Mouse (Mus musculus) embryonic facial prominence, embryonic 12.5 days (tissue): ENCODE measurements around the gene Pou3f3. TPM values are rescaled to one million over a fixed set of nuclear protein-coding genes. Genes with fewer than 3 reads are reported as not detected.

Experiments
- ATAC-seq: fragments of 200-750 bp; cut with Nextera tagmentation; 2 replicates; pipeline ENCODE4 v1.8.0; 2017; ENCODE audit not compliant: insufficient number of reproducible peaks, insufficient read depth, low FRiP score, low TSS enrichment
- H3K27ac ChIP-seq: fragments of 300-500 bp; sonication (generic); 2 replicates; pipeline ENCODE4 v1.5.1; 2016; ENCODE audit warnings: mild to moderate bottlenecking
- H3K27me3 ChIP-seq: fragments of 300-500 bp; sonication (generic); 2 replicates; pipeline ENCODE4 v1.6.1; 2016; ENCODE audit warnings: mild to moderate bottlenecking, moderate library complexity
- H3K36me3 ChIP-seq: fragments of 300-500 bp; sonication (generic); 2 replicates; pipeline ENCODE4 v1.6.1; 2016; ENCODE audit warnings: mild to moderate bottlenecking
- H3K4me1 ChIP-seq: fragments of 300-500 bp; sonication (generic); 2 replicates; pipeline ENCODE4 v1.6.1; 2016
- H3K4me2 ChIP-seq: fragments of 300-500 bp; sonication (generic); replicated peaks from 2 replicates; pipeline ENCODE4 v1.6.1; 2016; ENCODE audit warnings: mild to moderate bottlenecking, moderate library complexity
- H3K4me3 ChIP-seq: fragments of 300-500 bp; sonication (generic); 2 replicates; pipeline ENCODE4 v1.5.1; 2016; ENCODE audit warnings: mild to moderate bottlenecking
- H3K9ac ChIP-seq: fragments of 300-500 bp; sonication (generic); 2 replicates; pipeline ENCODE4 v1.6.1; 2016; ENCODE audit warnings: mild to moderate bottlenecking, moderate library complexity
- H3K9me3 ChIP-seq: fragments of 300-500 bp; sonication (generic); 2 replicates; pipeline ENCODE4 v1.6.1; 2016; ENCODE audit warnings: mild to moderate bottlenecking, moderate library complexity
- WGBS: fragments of 180-500 bp; shearing (Covaris S2); methylation state at CpG from one replicate; pipeline ENCODE4 v1.1.7; 2016; 5-methylcytosine and 5-hydroxymethylcytosine counted together
- polyA plus RNA-seq: library from polyadenylated mRNA; unstranded; fragments of >200 nt; fragmentation: Nextera tagmentation; extraction: Ambion mirVana; gene quantifications from 2 replicates; pipeline ENCODE4 v1.2.1, GENCODE M21; 2016

The Pou3f3 gene
- polyA plus RNA-seq, 1 experiment from 2014 or later = 12.1 TPM

GRCm38 (mm10) chr1:42712311-42712690, 16.7 kb downstream of the Pou3f3 start:
- H3K9me3 ChIP-seq = no peaks in the 10 kb centered on the region
- ATAC-seq = no peak
- H3K27ac ChIP-seq = no peak overlapping the region
- H3K4me1 ChIP-seq = 0 out of 2 replicates have a peak, but pooled peaks cover 3% of the 10 kb centered on the region
- H3K4me2 ChIP-seq = peak overlapping the region; percentile 62
- H3K27me3 ChIP-seq = peaks cover 68% of the 10 kb centered on the region
- no peak overlapping the region for H3K9ac ChIP-seq
- 7% methylated on average over 4 of the region's 4 CpGs for WGBS
- no peaks in the 10 kb centered on the region for H3K36me3 ChIP-seq
- H3K4me3 ChIP-seq = peak overlapping the region; percentile 28

GRCm38 (mm10) chr1:42713104-42713932, 17.8 kb downstream of the Pou3f3 start:
- peak overlapping the region; percentile 58 for H3K9ac ChIP-seq
- H3K4me1 ChIP-seq = 0 out of 2 replicates have a peak, but pooled peaks cover 3% of the 10 kb centered on the region
- H3K9me3 ChIP-seq = no peaks in the 10 kb centered on the region
- under 1% methylated on average over 46 of the region's 46 CpGs for whole genome bisulfite sequencing
- peak overlapping the region; percentile 46; the same call in 1 of the 2 replicates for H3K27ac ChIP-seq
- ATAC-seq = 0 out of 2 replicates have a peak, but pooled peaks have one; percentile 5
- peak overlapping the region; percentile 43 for H3K4me3 ChIP-seq
- peaks cover 60% of the 10 kb centered on the region for H3K27me3 ChIP-seq
- H3K36me3 ChIP-seq = no peaks in the 10 kb centered on the region
- peak overlapping the region; percentile 62 for H3K4me2 ChIP-seq

DNA sequence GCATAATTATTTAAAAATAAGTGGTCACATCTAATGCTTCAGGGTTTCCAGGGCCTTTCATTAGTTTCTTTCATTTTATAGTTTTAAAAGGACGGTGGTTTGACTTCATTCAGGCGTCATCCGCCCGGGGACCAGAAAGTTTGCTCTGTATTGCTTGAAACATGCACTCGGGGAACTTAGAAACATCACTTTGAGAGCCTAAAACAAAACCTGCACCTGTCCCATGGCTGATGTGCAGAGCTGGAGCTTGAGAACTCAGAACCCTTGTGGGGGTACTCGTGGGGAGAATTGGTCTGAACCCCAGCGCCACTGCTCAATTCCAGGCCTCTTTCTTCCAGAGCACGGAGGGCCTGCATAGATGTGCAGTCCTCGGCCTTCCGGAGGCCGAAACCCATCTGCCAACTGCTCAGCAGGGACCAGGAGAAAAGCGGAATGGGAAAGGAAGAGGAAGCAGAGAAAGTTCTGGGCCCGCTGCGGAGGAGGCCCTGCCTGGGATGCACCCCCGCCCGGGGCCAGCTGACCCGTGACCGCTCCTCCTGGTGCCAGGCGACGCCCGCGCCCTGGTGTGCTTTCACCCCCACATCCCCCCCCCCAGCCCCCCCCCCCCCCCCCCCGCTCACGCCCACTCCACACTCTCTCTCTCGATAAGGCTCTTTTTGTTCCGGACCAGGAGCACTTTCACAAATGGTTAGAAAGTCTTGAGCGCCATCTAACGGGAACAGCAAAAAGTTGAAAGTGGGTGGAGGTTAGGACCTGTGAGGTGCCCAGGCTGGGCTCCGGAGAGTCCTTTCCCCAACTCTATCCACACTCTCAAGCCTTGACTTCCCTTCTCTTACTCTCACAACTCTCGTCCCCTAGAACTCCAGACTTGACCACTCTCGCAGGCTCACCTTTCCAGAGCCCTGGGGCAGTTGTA, 18.7 kb downstream of the Pou3f3 start:
- no peak for ATAC-seq
- Histone ChIP-seq H3K4me3 (peak overlapping the region; percentile 43), H3K27me3 (peaks cover 53% of the 10 kb centered on the region), H3K4me2 (peak overlapping the region; percentile 62), H3K4me1 (0 out of 2 replicates have a peak, but pooled peaks cover 3% of the 10 kb centered on the region), H3K9me3 (no peaks in the 10 kb centered on the region), H3K36me3 (no peaks in the 10 kb centered on the region), H3K27ac (no peak overlapping the region), H3K9ac (peak overlapping the region; percentile 58)
- WGBS = 1% methylated on average over 28 of the region's 31 CpGs

GRCm38 (mm10) chr1:42718549-42718948, 23.0 kb downstream of the Pou3f3 start:
- WGBS = 15% methylated on average over 5 of the region's 5 CpGs
- no peaks in the 10 kb centered on the region for H3K36me3 ChIP-seq
- peaks cover 28% of the 10 kb centered on the region for H3K27me3 ChIP-seq

GRCm38 (mm10) chr1:42721353-42721752, 25.8 kb downstream of the Pou3f3 start:
- Histone ChIP-seq H3K36me3 (no peaks in the 10 kb centered on the region), H3K27me3 (peaks cover 12% of the 10 kb centered on the region), H3K4me2 (no peak overlapping the region), H3K27ac (no peak overlapping the region), H3K4me1 (no peaks in the 10 kb centered on the region), H3K9ac (no peak overlapping the region), H3K9me3 (no peaks in the 10 kb centered on the region), H3K4me3 (no peak overlapping the region)
- WGBS = 72% methylated on average over 5 of the region's 5 CpGs
- no peak for ATAC-seq

More at GRCm38 (mm10) chr1:42718549-42718948, 23.0 kb downstream of the Pou3f3 start:
- H3K4me3 ChIP-seq = no peak overlapping the region
- no peak overlapping the region for H3K27ac ChIP-seq
- H3K9ac ChIP-seq = no peak overlapping the region
- no peak overlapping the region for H3K4me2 ChIP-seq
- H3K9me3 ChIP-seq = no peaks in the 10 kb centered on the region
- no peak for ATAC-seq
- H3K4me1 ChIP-seq = 0 out of 2 replicates have a peak, but pooled peaks cover 2% of the 10 kb centered on the region

DNA sequence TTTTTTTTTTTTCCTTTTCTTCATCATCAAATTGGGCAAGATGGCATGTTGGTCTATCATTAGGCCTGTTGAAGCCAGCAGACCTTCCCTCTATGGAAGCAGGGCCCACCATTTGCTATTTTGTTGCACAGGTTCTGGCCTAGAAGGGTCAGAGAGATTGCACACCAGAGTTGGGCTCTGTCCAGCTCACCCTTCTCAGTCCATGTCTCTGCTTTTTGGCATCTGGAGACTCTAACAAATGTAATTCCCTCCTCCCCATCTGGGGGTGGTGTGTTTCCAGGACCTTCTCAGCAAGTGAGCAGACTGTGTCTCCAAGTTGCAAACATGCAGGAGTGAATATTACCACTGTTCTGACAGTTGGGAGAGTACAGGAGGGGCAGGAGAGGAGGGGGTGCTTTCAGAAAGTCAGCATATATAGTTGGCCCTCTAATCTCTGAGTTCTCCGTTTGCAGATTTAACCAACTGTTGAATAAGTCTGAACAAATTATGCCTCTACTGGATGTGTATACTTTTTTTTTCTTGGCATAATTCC, 28.3 kb downstream of the Pou3f3 start:
- 77% methylated on average over 1 of the region's 1 CpGs for WGBS
- no peaks in the 10 kb centered on the region for H3K9me3 ChIP-seq
- peaks cover 8% of the 10 kb centered on the region; the same call in 1 of the 2 replicates for H3K27me3 ChIP-seq
- H3K4me2 ChIP-seq = no peak overlapping the region
- ATAC-seq = no peak
- H3K9ac ChIP-seq = no peak overlapping the region
- no peak overlapping the region for H3K27ac ChIP-seq
- no peak overlapping the region for H3K4me3 ChIP-seq
- no peaks in the 10 kb centered on the region for H3K36me3 ChIP-seq
- H3K4me1 ChIP-seq = no peaks in the 10 kb centered on the region

DNA sequence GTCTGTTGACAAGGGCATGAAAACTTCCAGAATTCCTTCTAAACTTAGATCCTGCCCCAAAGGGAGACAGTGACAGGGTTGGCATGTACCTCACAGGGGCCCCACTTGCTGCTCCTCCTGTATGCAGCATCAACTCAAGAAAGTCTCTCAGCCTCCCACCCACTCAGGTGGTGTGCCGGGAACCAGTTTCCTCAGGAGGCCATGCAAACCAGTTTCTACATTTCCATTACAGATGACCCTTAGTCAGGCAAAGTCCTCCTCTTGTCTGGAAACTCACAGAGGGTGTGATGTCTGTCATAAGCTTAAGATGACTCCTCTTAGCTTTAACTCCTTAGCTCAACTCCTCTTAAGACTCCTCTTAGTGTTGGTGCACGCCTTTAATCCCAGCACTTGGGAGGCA, 29.3 kb downstream of the Pou3f3 start:
- no peaks in the 10 kb centered on the region for H3K36me3 ChIP-seq
- no peak for ATAC-seq
- H3K9me3 ChIP-seq = no peaks in the 10 kb centered on the region
- no peak overlapping the region for H3K27ac ChIP-seq
- H3K4me3 ChIP-seq = no peak overlapping the region
- H3K27me3 ChIP-seq = no peaks in the 10 kb centered on the region
- no peak overlapping the region for H3K4me2 ChIP-seq
- no peak overlapping the region for H3K9ac ChIP-seq
- WGBS = 78% methylated on average over 2 of the region's 2 CpGs
- H3K4me1 ChIP-seq = no peaks in the 10 kb centered on the region

- no peaks in the 10 kb centered on the region for H3K4me1 ChIP-seq
- ATAC-seq = no peak
- H3K4me3 ChIP-seq = no peak overlapping the region
- no peak overlapping the region for H3K27ac ChIP-seq
- H3K36me3 ChIP-seq = no peaks in the 10 kb centered on the region
- no peaks in the 10 kb centered on the region for H3K9me3 ChIP-seq
- H3K4me2 ChIP-seq = no peak overlapping the region
- H3K27me3 ChIP-seq = no peaks in the 10 kb centered on the region
- H3K9ac ChIP-seq = no peak overlapping the region
- WGBS = 86% methylated on average over 5 of the region's 5 CpGs
Measured at GRCm38 (mm10) chr1:42727161-42727560, 31.6 kb downstream of the Pou3f3 start.

- Histone ChIP-seq H3K4me2 (no peak overlapping the region), H3K36me3 (no peaks in the 10 kb centered on the region), H3K27me3 (no peaks in the 10 kb centered on the region), H3K9ac (no peak overlapping the region), H3K4me3 (no peak overlapping the region), H3K9me3 (no peaks in the 10 kb centered on the region), H3K27ac (no peak overlapping the region), H3K4me1 (no peaks in the 10 kb centered on the region)
- WGBS = 78% methylated on average over 7 of the region's 7 CpGs
- no peak for ATAC-seq
Measured at GRCm38 (mm10) chr1:42727676-42728075, 32.1 kb downstream of the Pou3f3 start.

- Histone ChIP-seq H3K9ac (no peak overlapping the region), H3K4me2 (no peak overlapping the region), H3K27me3 (no peaks in the 10 kb centered on the region), H3K36me3 (no peaks in the 10 kb centered on the region), H3K4me1 (no peaks in the 10 kb centered on the region), H3K27ac (no peak overlapping the region), H3K4me3 (no peak overlapping the region), H3K9me3 (0 out of 2 replicates have a peak, but pooled peaks cover 2% of the 10 kb centered on the region)
- WGBS = 80% methylated on average over 16 of the region's 16 CpGs
- no peak for ATAC-seq
Measured at GRCm38 (mm10) chr1:42741383-42742241, 46.0 kb downstream of the Pou3f3 start.

- Histone ChIP-seq H3K9ac (no peak overlapping the region), H3K4me1 (no peaks in the 10 kb centered on the region), H3K36me3 (no peaks in the 10 kb centered on the region), H3K4me3 (no peak overlapping the region), H3K9me3 (0 out of 2 replicates have a peak, but pooled peaks cover 2% of the 10 kb centered on the region), H3K4me2 (no peak overlapping the region), H3K27me3 (no peaks in the 10 kb centered on the region), H3K27ac (no peak overlapping the region)
- ATAC-seq = no peak
- WGBS = 82% methylated on average over 4 of the region's 4 CpGs
Measured at GRCm38 (mm10) chr1:42742242-42742560, 46.6 kb downstream of the Pou3f3 start.
